Mouse (Mus musculus) liver, embryonic 14 days (tissue): ENCODE results near the gene Gpr132. TPM values are rescaled to one million over a fixed set of nuclear protein-coding genes. Genes with fewer than 3 reads are reported as not detected.

Source experiments
- polyA plus RNA-seq: library from polyadenylated mRNA; depleted of rRNA; stranded (reverse); fragments of >200 nt; gene quantifications from 2 replicates; pipeline ENCODE4 v1.2.3, GENCODE M21; 2012; rRNA removed

The Gpr132 gene
- 0.27 and 0.40 TPM in 2 replicates for polyA plus RNA-seq

DNA sequence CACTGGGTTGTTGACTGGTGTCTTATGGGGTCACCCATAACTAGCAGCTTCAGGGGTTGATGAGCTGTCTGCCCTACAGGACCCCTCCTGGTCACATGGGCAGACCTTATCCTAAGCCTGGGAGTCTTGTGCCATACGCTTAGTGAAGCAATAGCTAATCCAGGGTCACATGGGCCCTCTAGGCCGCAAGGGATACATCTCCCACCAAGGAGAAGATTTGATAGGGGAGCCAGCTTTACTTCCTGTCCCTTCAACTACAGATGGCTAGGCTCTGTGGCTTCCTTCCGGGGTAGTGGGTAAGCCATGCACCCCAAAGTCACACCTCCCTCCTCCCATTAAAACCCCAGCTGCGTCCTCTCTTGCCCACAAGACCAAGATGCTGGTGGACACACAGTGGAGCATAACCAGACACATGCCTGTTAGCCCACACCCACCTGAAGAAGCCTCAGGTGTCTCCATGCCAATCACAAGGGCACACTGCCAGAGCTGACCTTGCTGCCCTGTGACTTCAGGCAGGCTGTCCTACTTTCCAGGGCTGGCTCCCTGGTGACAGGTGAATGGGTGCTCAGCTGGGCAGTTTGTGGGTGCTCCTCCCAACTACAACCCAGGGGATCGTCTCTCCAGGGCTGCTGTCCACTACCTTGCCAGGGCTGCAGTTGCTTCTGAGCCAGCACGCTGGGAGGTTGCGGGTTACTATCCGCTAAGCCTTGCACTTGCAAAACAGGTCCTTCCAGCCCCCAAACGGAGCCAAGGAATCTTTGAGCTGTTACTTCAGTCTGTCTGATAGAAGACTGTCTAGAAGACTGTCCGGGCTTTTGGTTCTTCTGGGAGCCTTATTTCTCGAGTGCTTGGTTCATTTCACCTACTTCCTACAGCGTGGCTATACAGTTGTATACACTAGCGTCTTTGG is at the start of gene Gpr132:
Gene Gpr132 (minus strand): TSS at position 51 of the 910 bp plus-strand sequence.

DNA sequence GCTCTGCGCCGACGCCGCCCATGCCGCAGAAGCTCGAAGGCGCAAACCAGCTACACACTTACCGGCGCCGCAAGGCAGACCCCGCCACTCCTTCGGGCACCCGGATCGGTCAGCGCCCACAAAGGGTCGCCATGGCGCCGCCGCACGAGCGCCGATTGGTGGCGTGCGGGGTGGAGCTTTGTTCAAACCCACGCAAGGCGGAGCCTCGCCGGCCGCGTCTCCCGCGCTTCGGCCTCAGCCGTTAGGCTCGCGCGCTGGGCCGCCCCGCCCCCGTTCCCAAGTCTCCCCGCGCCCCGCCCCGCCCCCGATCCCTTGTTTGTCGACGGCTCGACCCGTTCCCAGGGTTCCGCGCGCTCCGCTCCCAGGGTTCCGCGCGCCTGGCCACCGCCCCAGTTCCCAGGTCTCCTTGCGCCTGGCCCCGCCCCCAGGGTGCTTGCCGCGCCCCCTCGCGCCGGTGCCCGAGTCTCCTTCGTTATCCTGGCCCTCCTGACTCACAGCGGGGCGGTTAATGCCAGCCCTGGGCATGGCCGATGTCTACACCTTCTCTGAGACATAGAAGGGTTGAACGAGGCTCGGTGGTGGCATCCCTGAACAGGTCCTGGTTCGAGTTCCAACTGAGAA is 38.7 kb downstream of the Gpr132 start, which contains the start of gene Cdca4:
Gene Cdca4 (minus strand): TSS at position 180 of the 621 bp plus-strand sequence.

DNA sequence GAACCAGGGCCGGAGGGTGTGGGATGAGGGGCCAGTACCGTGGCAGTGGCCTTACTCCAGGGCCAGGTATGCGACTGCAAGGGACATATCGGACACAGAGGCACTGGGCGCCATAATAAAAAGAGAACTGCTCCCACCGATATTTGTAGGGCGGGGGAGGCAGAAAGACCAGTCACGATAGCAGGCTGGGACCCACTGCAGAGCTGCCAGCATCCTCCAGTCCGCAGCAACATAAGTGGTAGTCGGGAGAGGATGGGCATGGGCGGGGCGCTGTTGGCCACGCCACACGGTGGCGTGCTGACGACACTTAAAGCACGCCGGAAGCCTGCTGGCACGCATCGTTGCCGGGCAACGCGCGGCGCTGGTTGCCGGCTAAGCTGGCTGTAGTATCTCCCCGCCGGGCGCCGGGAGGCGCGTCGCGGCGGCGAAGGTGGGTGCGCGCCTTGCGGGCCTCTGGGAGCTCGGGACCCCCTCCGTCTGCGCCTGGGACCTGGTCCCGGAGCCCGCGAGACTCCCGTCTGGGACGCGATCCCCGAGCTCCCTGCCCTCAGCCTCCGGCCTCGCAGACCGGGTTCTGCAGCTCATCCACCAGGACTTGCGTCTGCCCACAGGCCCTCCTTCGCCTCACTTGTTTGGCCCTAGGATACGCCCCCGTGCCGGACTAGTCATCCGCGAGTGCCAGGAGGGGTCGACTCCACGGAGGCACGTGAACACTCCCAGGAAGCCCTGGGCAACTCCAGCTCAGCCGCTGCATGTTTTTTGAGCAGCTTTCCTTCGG is 59.3 kb downstream of the Gpr132 start, which contains the start of gene Clba1:
Gene Clba1 (plus strand): TSS at position 351 of the 778 bp plus-strand sequence.

DNA sequence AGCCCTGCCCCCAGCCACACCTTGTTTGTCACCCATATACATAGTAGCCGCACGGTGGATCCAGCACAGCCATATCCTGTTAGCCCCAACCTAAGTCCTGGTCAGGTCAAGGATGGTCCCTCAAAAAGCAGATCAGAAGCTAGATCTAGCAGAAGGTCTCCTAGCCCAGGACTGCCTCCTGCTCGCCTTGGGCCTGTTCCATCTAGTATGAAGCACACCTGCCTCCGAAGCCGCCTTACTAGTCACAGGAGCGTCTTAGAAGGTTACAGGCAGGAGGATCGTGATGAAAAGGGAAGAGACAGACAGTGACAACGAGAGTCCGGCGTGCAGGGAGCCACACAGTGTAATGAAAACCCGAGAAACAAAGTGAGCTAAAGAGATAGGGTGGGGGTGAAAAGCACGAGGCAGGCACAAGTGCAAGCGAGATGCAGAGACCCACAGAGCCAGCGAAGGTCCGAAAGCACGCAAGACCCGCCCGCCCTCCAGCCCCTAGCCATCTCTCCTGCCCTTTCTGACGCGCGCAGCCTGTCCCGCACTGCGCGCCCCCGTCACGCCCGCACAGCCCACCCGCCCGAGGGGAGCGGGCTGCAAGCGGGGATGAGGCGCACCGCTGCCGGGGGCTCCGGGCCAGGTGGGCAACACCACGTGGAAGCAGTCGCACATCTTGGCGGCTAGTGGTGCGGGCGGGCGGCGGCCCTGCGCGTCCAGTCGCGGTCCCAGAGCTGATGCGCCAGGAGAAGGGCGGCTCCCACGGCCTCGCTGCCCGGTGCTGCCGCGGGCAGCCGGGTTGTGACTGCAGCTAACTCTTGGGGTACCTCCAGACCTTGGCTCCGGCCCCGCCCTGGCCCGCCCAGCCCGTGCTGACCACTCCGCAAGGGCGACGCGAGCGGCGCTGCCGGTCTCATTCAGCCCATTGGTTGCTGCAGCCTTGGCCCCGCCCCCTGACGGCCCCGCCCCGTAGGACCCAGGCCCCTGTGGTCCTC is 65.9 kb downstream of the Gpr132 start, which contains the start of gene Ahnak2:
Gene Ahnak2 (minus strand): TSS at position 794 of the 983 bp plus-strand sequence.

Other genes starting within 250 kb of the Gpr132 start
- gene Adssl1, start 248.2 kb downstream of the Gpr132 start, polyA plus RNA-seq: 4.8 and 6.0 TPM in 2 replicates
- 71.8 and 74.1 TPM in 2 replicates for gene Siva1, start 223.5 kb downstream of the Gpr132 start, polyA plus RNA-seq
- 34.6 and 41.3 TPM in 2 replicates for gene Akt1, start 193.3 kb downstream of the Gpr132 start, polyA plus RNA-seq
- 0.46 and 0.80 TPM in 2 replicates for gene Zbtb42, start 189.4 kb downstream of the Gpr132 start, polyA plus RNA-seq
- gene Cep170b, start 147.8 kb downstream of the Gpr132 start, polyA plus RNA-seq: 3.4 TPM in 2 replicates
- 8.9 and 14.4 TPM in 2 replicates for gene Pld4, start 107.6 kb downstream of the Gpr132 start, polyA plus RNA-seq
- 0.06 and 0.15 TPM in 2 replicates for gene Ahnak2, start 65.6 kb downstream of the Gpr132 start, polyA plus RNA-seq
- gene Clba1, start 59.3 kb downstream of the Gpr132 start, polyA plus RNA-seq: 0.16 and 0.19 TPM in 2 replicates
- 37.9 and 43.0 TPM in 2 replicates for gene Cdca4, start 38.8 kb downstream of the Gpr132 start, polyA plus RNA-seq
- gene Jag2, start 61.5 kb upstream of the Gpr132 start, polyA plus RNA-seq: 0.26 and 0.30 TPM in 2 replicates
- gene Nudt14, start 73.9 kb upstream of the Gpr132 start, polyA plus RNA-seq: 6.9 and 7.9 TPM in 2 replicates
- gene Btbd6, start 108.3 kb upstream of the Gpr132 start, polyA plus RNA-seq: 3.4 and 5.0 TPM in 2 replicates
- gene Brf1, start 132.5 kb upstream of the Gpr132 start, polyA plus RNA-seq: 31.0 and 33.3 TPM in 2 replicates
- 10.3 and 11.2 TPM in 2 replicates for gene Pacs2, start 146.3 kb upstream of the Gpr132 start, polyA plus RNA-seq
- not detected in 2 replicates for gene Tex22, start 206.3 kb upstream of the Gpr132 start, polyA plus RNA-seq
- gene Mta1, start 230.1 kb upstream of the Gpr132 start, polyA plus RNA-seq: 20.7 and 22.6 TPM in 2 replicates